Mouse (Mus musculus): ENCODE measurements around the gene Masp2. TPM values are rescaled to one million over a fixed set of nuclear protein-coding genes. Genes with fewer than 3 reads are reported as not detected.
A peak's percentile ranks its signal among the peaks of the same experiment; 100 is the strongest.

The Masp2 gene
- polyA plus RNA-seq, 1 experiment from 2014 or later: 0.47 TPM

DNA sequence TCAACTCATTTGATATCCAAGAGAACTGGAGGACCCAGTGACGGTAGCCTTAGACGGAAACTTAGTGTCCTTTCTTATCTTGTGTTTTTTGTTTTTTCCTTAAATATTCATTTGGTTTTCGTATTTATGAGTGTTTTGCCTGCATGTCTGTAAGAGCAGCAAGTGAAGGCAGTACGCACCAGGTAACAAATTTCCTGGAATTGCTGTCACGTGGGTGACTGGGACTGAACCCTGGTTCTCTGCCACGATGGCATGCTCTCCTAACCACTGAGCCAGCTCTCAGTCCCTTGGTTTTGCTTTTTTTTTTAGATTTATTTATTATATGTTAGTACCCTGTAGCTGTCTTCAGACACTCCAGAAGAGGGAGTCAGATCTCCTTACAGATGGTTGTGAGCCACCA lies 42.6 kb downstream of the Masp2 start:
- Histone ChIP-seq H3K27me3 (peaks cover 10% of the 10 kb centered on the region; the same call in 1 of the 2 replicates), H3K36me3 (no peaks in the 10 kb centered on the region), H3K9ac (no peak overlapping the region), H3K27ac (no peak overlapping the region), H3K9me3 (no peaks in the 10 kb centered on the region), H3K4me2 (no peak overlapping the region), H3K4me3 (no peak overlapping the region), H3K4me1 (replicated peaks) (peaks cover 9% of the 10 kb centered on the region)
- 88% methylated on average over 6 of the region's 6 CpGs for WGBS
- ATAC-seq (ENCODE audit: low FRiP score): no peak

DNA sequence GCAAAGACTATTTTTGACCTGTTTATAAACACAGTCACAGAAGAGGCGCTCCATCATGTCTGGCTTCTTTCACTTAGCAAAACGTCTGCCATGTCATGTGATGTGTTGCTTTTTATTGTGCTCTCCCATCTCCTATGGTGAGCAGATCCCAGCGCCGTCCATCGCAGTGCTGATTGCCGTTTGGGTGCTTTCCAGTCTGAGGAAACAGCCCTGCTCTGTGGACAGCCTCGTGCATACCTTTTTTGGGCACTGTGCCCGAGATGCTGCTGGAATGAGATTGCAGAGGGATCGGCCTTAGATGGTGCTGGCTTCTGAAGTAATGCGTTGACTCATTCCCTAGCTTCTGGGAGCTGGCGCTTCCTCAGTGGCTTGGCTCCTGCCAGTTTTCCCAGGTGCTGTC lies 44.3 kb downstream of the Masp2 start:
- ATAC-seq (ENCODE audit: low FRiP score): no peak
- H3K9me3 ChIP-seq: no peaks in the 10 kb centered on the region
- 67% methylated on average over 11 of the region's 11 CpGs for WGBS

DNA sequence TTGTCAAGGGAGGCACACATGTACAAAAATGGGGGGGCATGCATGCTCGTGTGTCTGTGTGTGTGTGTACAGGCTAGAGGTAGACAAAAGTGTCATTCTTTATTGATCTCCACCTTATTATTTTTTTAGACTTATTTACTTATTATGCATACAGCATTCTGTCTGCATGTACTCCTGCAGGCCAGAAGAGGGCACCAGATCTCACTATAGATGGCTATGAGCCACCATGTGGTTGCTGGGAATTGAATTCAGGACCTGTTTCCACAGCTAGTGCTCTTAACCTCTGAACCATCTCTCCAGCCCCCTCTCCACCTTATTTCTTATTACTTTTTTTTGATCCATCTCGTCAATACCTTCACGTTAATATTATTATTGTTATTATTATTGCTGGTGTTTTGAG lies 47.0 kb downstream of the Masp2 start:
- H3K36me3 ChIP-seq: no peaks in the 10 kb centered on the region
- 66% methylated on average over 3 of the region's 3 CpGs for WGBS
- ATAC-seq (ENCODE audit: low FRiP score): no peak
- no peak overlapping the region for H3K4me3 ChIP-seq
- no peak overlapping the region for H3K9ac ChIP-seq
- H3K9me3 ChIP-seq: no peaks in the 10 kb centered on the region
- no peak overlapping the region for H3K4me2 ChIP-seq
- H3K4me1 ChIP-seq (replicated peaks): peaks cover 9% of the 10 kb centered on the region
- H3K27ac ChIP-seq: no peak overlapping the region
- H3K27me3 ChIP-seq: peaks cover 8% of the 10 kb centered on the region; the same call in 1 of the 2 replicates

More for the DNA sequence above, 44.3 kb downstream of the Masp2 start:
- Histone ChIP-seq H3K9ac (no peak overlapping the region), H3K4me2 (no peak overlapping the region), H3K4me1 (replicated peaks) (peaks cover 17% of the 10 kb centered on the region), H3K27me3 (peaks cover 10% of the 10 kb centered on the region; the same call in 1 of the 2 replicates), H3K27ac (no peak overlapping the region), H3K4me3 (no peak overlapping the region), H3K36me3 (no peaks in the 10 kb centered on the region)

DNA sequence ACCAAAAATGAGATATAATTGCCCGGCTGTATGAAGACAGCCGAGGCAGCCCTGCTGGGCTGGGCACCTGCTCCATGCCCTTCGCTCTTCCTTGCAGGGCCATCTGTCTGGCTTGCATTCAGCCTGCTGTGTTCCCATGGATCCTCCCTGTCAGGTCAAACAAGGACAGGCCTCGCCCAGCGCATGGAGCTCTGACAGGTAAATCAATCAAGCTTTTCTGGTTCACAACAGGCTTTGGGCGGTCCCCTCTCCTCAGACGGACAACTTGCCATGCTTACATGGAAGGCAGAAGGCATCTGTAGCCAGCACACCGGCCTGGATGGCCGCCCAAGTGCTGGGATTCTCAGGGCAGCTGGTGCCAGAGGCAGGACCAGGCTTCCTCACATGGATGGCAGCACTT lies 48.7 kb downstream of the Masp2 start:
- 31% methylated on average over 9 of the region's 9 CpGs for WGBS

DNA sequence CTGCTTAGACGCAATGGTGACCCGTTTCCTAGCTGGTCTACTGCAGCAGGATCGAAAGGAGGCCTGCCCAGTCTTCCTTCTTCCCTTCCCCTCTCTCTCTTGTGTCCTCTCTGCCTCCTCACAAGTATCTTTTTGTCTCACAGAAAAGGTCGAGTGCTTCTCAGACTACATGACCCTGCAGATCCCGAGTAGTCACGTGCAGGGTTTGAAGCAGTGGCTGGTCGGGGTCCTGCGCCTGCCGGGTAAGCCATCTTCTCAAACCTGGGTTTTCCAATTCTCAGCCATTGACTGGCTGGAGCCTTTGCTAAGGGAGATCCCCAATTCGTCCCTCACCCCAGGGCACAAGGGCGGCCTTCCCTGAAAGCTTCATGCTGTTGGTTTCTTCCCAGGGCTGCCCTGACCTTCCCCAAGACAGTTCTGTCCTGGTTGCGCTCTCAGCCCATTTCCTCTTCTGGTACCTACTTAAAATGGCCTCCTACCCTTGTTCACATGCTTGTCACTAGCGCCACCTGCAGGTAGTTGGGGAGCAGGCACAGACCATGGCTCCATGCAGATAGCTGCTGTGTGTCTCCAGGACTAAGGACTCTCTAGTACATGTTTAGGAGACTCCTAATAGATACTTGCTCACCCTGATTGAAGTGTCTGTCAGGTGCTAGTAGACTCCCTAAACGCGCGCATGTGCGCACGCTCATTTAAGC lies 52.5 kb downstream of the Masp2 start:
- Histone ChIP-seq H3K4me2 (no peak overlapping the region), H3K27me3 (0 out of 2 replicates have a peak, but pooled peaks cover 9% of the 10 kb centered on the region), H3K9me3 (no peaks in the 10 kb centered on the region), H3K4me3 (no peak overlapping the region), H3K36me3 (no peaks in the 10 kb centered on the region), H3K27ac (no peak overlapping the region), H3K4me1 (replicated peaks) (peaks cover 17% of the 10 kb centered on the region; the same call in 1 of the 2 replicates), H3K9ac (no peak overlapping the region)
- 88% methylated on average over 18 of the region's 18 CpGs for WGBS
- ATAC-seq (ENCODE audit: low FRiP score): no peak

More for the DNA sequence above, 48.7 kb downstream of the Masp2 start:
- peak; percentile 75; the same call in 1 of the 2 replicates for ATAC-seq (ENCODE audit: low FRiP score)
- Histone ChIP-seq H3K9ac (no peak overlapping the region), H3K27me3 (0 out of 2 replicates have a peak, but pooled peaks cover 9% of the 10 kb centered on the region), H3K4me2 (no peak overlapping the region), H3K4me3 (no peak overlapping the region), H3K27ac (0 out of 2 replicates have a peak overlapping the region, but pooled peaks have one; percentile 40), H3K4me1 (replicated peaks) (peaks cover 9% of the 10 kb centered on the region; the same call in 1 of the 2 replicates), H3K9me3 (no peaks in the 10 kb centered on the region), H3K36me3 (no peaks in the 10 kb centered on the region)

DNA sequence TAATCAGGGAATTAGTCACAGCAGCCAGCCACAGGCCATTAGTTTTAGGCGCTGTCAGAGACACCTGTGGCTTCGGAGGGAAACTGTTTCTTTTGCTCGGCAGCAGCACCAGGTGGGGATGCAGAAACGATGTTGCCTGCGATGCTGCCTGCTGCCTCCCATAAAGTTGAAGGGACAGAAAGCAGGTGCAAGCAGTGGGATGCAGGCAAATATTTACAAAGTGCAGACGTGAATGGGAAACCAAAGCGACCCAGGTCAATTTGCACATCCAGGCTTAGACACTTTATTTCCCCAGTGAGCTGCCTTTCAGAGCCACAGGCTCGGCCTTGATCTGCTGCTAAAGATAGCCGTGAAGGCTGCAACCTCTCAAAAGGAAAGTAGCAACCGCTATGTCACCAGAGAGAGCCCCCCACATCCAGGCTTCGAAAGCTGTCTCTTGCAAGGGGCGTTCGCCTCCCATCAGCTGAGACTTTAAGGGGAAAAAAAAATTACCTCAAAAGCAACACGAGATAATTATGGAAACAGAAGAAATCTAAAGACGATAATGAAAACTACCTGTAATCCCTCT lies 54.4 kb downstream of the Masp2 start:
- Histone ChIP-seq H3K9ac (no peak overlapping the region), H3K4me3 (no peak overlapping the region), H3K36me3 (no peaks in the 10 kb centered on the region), H3K27me3 (peaks cover 16% of the 10 kb centered on the region; the same call in 1 of the 2 replicates), H3K9me3 (no peaks in the 10 kb centered on the region), H3K27ac (no peak overlapping the region), H3K4me2 (no peak overlapping the region), H3K4me1 (replicated peaks) (peaks cover 9% of the 10 kb centered on the region)
- ATAC-seq (ENCODE audit: low FRiP score): no peak
- WGBS: 40% methylated on average over 15 of the region's 15 CpGs

DNA sequence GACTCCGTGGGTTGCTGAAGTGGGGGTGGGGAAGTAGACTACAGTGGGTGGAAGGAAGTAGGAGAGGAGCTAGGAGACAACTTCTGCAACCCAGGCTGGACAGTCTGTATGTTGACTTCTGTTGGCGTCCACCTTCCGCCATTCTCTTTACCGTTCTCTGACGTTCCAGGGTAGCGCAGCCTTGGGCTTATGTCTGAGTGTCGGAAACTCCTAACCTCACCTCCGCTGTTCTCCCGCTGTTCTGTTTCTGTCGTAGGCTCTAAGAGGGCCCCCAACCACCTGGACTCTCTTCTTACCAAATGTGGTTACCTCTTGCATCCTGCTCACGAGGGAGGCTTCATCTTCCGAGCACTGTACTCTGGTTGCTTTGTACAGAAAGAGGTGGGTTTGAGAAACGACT lies 55.4 kb downstream of the Masp2 start:
- no peak overlapping the region for H3K4me3 ChIP-seq
- H3K27me3 ChIP-seq: peaks cover 17% of the 10 kb centered on the region; the same call in 1 of the 2 replicates
- no peak overlapping the region for H3K4me2 ChIP-seq
- H3K36me3 ChIP-seq: no peaks in the 10 kb centered on the region
- H3K9me3 ChIP-seq: no peaks in the 10 kb centered on the region
- H3K9ac ChIP-seq: no peak overlapping the region
- WGBS: 92% methylated on average over 13 of the region's 13 CpGs
- ATAC-seq (ENCODE audit: low FRiP score): no peak
- H3K4me1 ChIP-seq (replicated peaks): peaks cover 19% of the 10 kb centered on the region
- no peak overlapping the region for H3K27ac ChIP-seq

DNA sequence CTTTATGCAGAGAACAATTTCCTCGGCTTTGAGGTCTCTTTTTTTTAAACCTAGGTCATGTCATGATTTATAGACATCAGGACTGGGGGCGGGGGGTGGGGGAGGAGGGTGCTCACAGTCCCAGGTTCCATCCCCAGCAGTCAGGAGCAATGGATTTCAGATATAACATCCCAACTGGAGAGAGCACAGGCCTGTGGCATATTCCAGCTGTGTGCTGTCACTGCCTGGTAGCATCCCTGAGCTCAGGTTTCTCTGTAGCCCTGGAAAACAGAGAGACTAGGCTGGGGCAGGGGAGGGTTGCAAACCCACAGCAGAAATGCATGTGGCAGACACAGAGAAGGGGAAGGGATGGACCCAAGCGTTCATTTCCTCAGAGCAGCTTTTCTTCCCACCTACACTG lies 57.8 kb downstream of the Masp2 start:
- Histone ChIP-seq H3K4me2 (no peak overlapping the region), H3K4me1 (replicated peaks) (peaks cover 35% of the 10 kb centered on the region), H3K27ac (no peak overlapping the region), H3K9ac (no peak overlapping the region), H3K4me3 (no peak overlapping the region), H3K36me3 (no peaks in the 10 kb centered on the region), H3K27me3 (peaks cover 18% of the 10 kb centered on the region), H3K9me3 (no peaks in the 10 kb centered on the region)
- no peak for ATAC-seq (ENCODE audit: low FRiP score)
- WGBS: 64% methylated on average over 3 of the region's 3 CpGs

DNA sequence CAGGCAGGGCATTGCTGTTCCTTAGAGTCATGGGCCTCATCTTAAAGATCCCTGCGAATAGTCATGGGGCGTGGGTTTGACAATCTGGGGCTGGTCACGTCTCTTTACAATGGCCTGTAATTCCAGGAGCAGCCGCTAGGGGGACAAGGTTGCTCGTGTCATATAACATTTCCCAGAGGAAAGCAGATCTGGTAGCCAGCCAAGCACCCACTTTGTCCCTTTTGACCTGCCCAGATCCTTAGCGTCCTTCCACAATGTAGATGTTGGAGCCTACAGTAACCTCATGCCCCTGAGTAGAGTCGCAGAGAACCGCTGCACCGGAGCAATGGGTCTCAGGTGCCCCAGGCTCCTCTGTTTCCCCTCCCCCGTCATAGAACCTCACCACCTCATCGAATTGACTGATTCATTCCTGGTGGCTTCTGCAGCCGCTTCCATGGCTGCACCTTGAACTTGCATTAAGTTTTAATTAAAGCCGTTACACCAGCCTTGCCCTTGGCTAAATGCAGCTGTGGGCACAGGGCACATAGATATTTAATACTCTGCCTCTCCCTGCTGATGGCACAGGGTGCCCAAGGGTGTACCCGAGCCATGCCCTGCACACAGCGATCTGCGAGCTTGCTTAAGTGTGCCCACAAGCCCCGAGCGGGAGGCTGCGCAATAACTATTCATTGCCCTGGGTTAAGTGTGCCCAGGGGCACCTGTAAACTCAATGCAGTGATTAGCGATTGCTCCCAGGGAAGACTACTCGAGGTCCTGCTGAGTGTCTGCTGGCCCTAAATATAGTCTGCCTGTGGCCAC lies 60.0 kb downstream of the Masp2 start:
- ATAC-seq (ENCODE audit: low FRiP score): peak; percentile 64
- H3K27ac ChIP-seq: no peak overlapping the region
- H3K27me3 ChIP-seq: peaks cover 14% of the 10 kb centered on the region
- peak overlapping the region; percentile 27 for H3K4me2 ChIP-seq
- no peaks in the 10 kb centered on the region for H3K36me3 ChIP-seq
- H3K9ac ChIP-seq: 0 out of 2 replicates have a peak overlapping the region, but pooled peaks have one; percentile 40
- peaks cover 27% of the 10 kb centered on the region for H3K4me1 ChIP-seq (replicated peaks)
- 30% methylated on average over 21 of the region's 21 CpGs for WGBS
- H3K4me3 ChIP-seq: no peak overlapping the region
- no peaks in the 10 kb centered on the region for H3K9me3 ChIP-seq

DNA sequence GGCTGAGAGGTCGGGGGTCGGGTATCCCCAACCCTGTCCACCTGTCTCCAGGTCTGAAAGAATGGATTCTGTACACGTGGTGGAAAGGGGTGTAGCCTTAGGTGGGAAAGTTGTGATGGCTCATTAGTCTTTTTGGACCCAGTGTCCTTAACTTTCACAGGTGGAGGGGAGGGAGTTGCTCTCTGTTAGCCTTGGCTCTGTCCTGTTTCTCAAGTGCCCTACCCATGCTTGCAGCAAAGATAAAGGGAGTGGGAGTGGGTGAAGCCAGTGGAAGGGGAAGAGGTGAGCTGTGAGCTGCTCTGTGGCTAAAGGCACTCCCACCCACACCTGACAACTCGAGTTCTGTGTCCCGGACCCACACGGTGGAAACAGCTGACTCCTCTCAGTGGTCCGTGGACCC lies 61.0 kb downstream of the Masp2 start:
- H3K27ac ChIP-seq: no peak overlapping the region
- H3K9ac ChIP-seq: no peak overlapping the region
- peaks cover 14% of the 10 kb centered on the region for H3K27me3 ChIP-seq
- no peaks in the 10 kb centered on the region for H3K9me3 ChIP-seq
- no peaks in the 10 kb centered on the region for H3K36me3 ChIP-seq
- no peak for ATAC-seq (ENCODE audit: low FRiP score)
- no peak overlapping the region for H3K4me3 ChIP-seq
- H3K4me1 ChIP-seq (replicated peaks): peaks cover 26% of the 10 kb centered on the region
- 79% methylated on average over 7 of the region's 7 CpGs for WGBS
- H3K4me2 ChIP-seq: no peak overlapping the region

DNA sequence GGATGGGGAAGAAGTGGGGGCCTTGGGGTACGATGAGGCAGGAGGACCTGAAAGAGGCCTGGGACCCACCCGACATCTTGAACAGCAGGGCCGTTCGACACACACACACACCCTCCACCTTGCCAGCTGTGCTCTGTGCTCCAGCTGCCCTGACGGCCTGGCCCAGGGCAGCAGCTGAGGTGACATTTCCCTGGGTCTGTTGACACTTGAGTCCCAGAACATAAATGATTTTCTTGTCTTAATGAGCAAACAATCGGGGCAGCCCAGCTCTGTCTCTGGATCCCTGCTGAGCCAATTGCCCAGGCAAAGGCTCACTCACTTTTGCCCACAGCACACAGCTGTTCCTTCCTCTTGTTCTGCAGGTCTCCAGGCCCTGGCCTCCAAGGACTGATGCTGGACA lies 61.7 kb downstream of the Masp2 start:
- Histone ChIP-seq H3K9me3 (no peaks in the 10 kb centered on the region), H3K27me3 (peaks cover 18% of the 10 kb centered on the region), H3K27ac (no peak overlapping the region), H3K4me2 (no peak overlapping the region), H3K4me1 (replicated peaks) (peaks cover 26% of the 10 kb centered on the region), H3K36me3 (no peaks in the 10 kb centered on the region), H3K4me3 (no peak overlapping the region), H3K9ac (no peak overlapping the region)
- ATAC-seq (ENCODE audit: low FRiP score): no peak
- WGBS: 40% methylated on average over 6 of the region's 6 CpGs
